Mouse (Mus musculus) myocyte (in vitro differentiated cells): ENCODE measurements around the gene Cyp2a12.

ENCODE experiments used
- CEBPB ChIP-seq: IDR thresholded peaks from 2 replicates; pipeline ENCODE4 v1.6.1; 2011; ENCODE audit warnings: mild to moderate bottlenecking, moderate library complexity; ENCODE audit not compliant: poor library complexity, insufficient read depth, severe bottlenecking
- E2F4 ChIP-seq: IDR thresholded peaks from one replicate; pipeline ENCODE4 v1.6.1; 2011; ENCODE audit warnings: mild to moderate bottlenecking, control low read depth, moderate library complexity; ENCODE audit not compliant: insufficient read depth
- MAX ChIP-seq: IDR thresholded peaks from one replicate; pipeline ENCODE4 v1.6.1; 2011; ENCODE audit warnings: low read depth, mild to moderate bottlenecking, control low read depth
- MYOD1 ChIP-seq, 3 experiments: IDR thresholded peaks; one replicate each; pipeline ENCODE4 v1.6.1; 2011; ENCODE audit warnings: control low read depth in 2 of 3, low read depth in 2 of 3, mild to moderate bottlenecking in 2 of 3, moderate library complexity in 1 of 3; ENCODE audit not compliant: insufficient read length in 2 of 3, control insufficient read depth in 1 of 3
- MYOG ChIP-seq, 3 experiments: IDR thresholded peaks; one replicate each; pipeline ENCODE4 v1.6.1; 2011; ENCODE audit warnings: control low read depth in 2 of 3, low read depth in 2 of 3, mild to moderate bottlenecking in 2 of 3; ENCODE audit not compliant: insufficient read length in 2 of 3, control insufficient read depth in 1 of 3, insufficient read depth in 1 of 3
- POLR2A ChIP-seq: IDR thresholded peaks from one replicate; pipeline ENCODE4 v1.6.1; 2011; ENCODE audit warnings: low read depth, mild to moderate bottlenecking, control low read depth, moderate library complexity; ENCODE audit not compliant: insufficient read length
- TCF12 ChIP-seq: IDR thresholded peaks from one replicate; pipeline ENCODE4 v1.6.1; 2011; ENCODE audit warnings: mild to moderate bottlenecking, control low read depth; ENCODE audit not compliant: poor library complexity, insufficient read depth, severe bottlenecking
- USF1 ChIP-seq: IDR thresholded peaks from one replicate; pipeline ENCODE4 v1.6.1; 2011; ENCODE audit warnings: low read depth, mild to moderate bottlenecking, control low read depth, moderate library complexity

GRCm38 (mm10) chr7:27078641-27079040, 49.8 kb downstream of the Cyp2a12 start:
- TF ChIP-seq TCF12 = no peak
- TF ChIP-seq POLR2A = no peak
- TF ChIP-seq E2F4 = no peak
- no peak for TF ChIP-seq MYOG (IDR thresholded peaks at IDR 0.05; ENCODE audit: control insufficient read depth in 1 of 3, insufficient read depth in 1 of 3, insufficient read length in 2 of 3, low read depth in 2 of 3)
- TF ChIP-seq MAX = no peak
- TF ChIP-seq USF1 = no peak
- TF ChIP-seq MYOD1 (IDR thresholded peaks at IDR 0.05; ENCODE audit: control insufficient read depth in 1 of 3, insufficient read length in 2 of 3, low read depth in 2 of 3) = no peak
- no peak for TF ChIP-seq CEBPB
